Mouse (Mus musculus) left cerebral cortex, postnatal 25 days (tissue): ENCODE results near the gene Gm572. TPM values are rescaled to one million over a fixed set of nuclear protein-coding genes. Genes with fewer than 3 reads are reported as not detected.
A peak's percentile ranks its signal among the peaks of the same experiment; 100 is the strongest.

Experiments used
- DNase-seq, 2 experiments: peaks; one replicate each; pipeline ENCODE4 v3.0.0; 2022; ENCODE audit warnings: low spot score in 2 of 2, mixed read lengths in 1 of 2
- intact Hi-C: fragments of 180-260 bp; cut with DNase I; formaldehyde crosslinking; loops from one replicate; pipeline ENCODE4 v1.15.1; 2025
- total RNA-seq, 2 experiments: library from RNA; stranded (reverse); gene quantifications; 2 replicates each; pipeline ENCODE4 v1.2.3; 2021

Gm572 gene
- total RNA-seq, 2 experiments from 2014 or later: not detected

GRCm38 (mm10) chr4:148657776-148658175, 14.7 kb downstream of the Gm572 start:
- intact Hi-C loops: no loop called here
- DNase-seq: no peak

- intact Hi-C loops: no loop called here
- DNase-seq: no peak
These were observed 17.1 kb downstream of the Gm572 start for GRCm38 (mm10) chr4:148660174-148660573.

GRCm38 (mm10) chr4:148662168-148662965, 19.2 kb downstream of the Gm572 start:
- intact Hi-C loops: no loop called here
- DNase-seq: peak; percentile 48 to 50

GRCm38 (mm10) chr4:148663326-148663725, 20.2 kb downstream of the Gm572 start:
- no peak for DNase-seq
- intact Hi-C loops: no loop called here

DNA sequence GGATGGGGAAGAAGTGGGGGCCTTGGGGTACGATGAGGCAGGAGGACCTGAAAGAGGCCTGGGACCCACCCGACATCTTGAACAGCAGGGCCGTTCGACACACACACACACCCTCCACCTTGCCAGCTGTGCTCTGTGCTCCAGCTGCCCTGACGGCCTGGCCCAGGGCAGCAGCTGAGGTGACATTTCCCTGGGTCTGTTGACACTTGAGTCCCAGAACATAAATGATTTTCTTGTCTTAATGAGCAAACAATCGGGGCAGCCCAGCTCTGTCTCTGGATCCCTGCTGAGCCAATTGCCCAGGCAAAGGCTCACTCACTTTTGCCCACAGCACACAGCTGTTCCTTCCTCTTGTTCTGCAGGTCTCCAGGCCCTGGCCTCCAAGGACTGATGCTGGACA, 20.9 kb downstream of the Gm572 start:
- DNase-seq: no peak
- intact Hi-C loops: no loop called here

- DNase-seq: peak in 1 of 2 experiments; percentile 20
- intact Hi-C loops: no loop called here
These were observed 24.1 kb downstream of the Gm572 start for GRCm38 (mm10) chr4:148667006-148667755.

DNA sequence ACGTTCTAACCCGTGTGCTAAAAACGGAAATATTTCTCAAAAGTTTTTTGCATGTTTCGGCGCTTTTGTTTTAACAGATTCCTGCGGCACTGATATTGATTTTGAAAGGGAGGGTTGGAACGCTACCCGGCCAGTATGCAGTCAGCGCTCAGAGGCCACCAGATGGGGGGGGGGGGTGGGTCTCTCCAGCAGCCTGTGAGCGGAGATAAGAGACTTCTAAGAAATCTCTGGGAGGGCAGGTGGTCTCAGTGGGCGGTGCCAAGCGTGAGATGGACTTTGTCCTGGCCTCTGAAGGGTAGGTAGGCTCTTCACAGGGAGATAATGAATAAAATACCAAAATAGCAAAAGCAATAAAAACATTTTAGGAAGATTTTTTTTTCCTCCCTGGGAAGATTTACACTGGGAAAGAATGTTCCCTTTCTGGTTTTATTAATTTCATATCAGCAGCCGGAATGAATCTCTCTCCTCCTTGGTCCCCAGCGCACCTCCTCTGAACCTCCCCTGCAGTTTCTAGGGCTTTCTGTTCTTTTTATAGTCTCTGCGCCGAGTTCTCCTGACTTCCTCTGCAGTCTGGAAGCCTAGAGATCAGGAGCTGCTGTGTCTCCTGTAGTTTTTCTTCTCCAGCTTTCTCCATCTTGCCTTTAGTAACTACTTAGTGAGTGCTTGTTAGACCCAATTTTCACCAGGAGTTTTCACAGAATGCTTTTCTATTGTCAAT, 28.3 kb downstream of the Gm572 start:
- DNase-seq: peak in 1 of 2 experiments; percentile 50
- intact Hi-C loops: no loop called here

DNA sequence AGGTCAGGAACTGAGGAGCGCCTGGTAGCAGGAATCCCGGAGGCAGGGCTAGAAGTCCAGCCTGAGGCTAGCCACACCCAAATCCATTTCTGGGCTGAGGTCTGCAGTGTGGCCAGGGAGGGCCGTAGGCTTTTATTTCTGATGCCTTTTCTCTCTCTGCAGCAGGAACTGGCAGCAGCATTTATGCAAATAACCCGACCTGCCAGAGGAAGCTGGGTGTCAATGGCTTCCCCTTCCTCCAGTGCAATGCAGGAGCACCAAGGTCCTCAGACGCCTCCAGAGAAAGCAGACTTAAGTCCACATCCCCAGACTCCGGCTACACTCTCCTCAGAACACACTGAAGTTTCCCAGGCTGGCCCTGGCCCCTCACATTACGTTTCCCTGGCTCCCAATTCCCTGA, 31.9 kb downstream of the Gm572 start:
- intact Hi-C loops: no loop called here
- DNase-seq: no peak

DNA sequence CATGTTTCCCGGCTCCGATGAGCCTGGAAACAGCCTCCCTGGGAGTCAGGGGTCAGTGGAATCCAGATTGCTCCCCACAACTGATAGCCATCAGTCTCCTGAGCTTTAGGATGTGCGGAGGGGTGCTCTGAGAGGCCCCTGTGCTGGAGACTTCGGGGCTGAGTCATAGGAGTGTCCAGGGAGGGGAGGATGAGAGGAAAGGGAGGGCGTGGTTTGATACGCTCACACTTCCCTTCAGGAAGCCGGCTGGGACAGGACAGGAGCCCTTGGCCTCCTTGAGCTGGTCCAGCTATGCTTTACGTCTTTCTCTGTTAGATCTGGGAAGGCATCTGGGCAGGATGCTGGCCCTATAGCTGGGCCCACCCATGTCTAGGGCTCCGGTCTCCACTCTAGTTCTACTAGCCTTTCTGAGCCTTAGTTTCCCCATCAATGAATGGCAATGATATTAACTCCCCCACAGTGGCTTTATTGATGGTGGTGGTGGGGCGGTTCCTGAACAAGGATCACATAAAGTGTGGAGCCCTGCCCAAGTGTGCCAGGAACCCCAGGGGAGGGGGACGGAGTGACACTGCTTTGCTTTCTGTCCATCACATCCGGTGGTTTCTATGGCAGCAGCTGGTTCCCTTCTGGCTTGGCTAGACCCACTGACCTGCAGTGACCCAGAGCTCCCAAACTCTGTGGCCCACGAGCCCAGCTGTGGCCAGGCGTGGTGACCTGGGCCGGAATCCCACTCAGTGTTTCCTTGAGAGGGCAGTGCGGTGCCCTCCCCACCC, 33.3 kb downstream of the Gm572 start:
- DNase-seq: no peak

GRCm38 (mm10) chr4:148676961-148677637, 34.0 kb downstream of the Gm572 start:
- intact Hi-C loops: no loop called here
- no peak for DNase-seq

More for the DNA sequence above, 33.3 kb downstream of the Gm572 start:
- intact Hi-C loops: no loop called here

DNA sequence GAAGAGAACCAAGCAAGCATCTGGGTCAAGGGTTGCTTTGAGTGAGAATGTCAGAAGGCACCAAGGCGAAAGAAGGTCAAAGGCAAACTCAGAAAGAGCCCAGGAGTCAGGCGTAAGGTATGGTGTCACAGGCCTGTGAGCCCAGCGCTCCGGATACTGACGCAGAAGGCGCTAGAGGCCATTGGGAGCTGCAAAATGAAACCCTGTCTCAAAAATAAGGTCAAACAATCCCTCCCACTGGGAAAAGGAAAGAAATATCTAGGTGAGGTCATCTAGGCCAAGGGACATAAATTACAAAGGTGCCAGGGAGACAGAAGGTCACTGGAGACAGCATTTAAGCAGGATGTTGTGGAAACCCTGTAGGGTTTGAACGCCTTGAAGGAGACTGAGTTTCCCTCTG, 35.0 kb downstream of the Gm572 start:
- no peak for DNase-seq
- intact Hi-C loops: no loop called here

DNA sequence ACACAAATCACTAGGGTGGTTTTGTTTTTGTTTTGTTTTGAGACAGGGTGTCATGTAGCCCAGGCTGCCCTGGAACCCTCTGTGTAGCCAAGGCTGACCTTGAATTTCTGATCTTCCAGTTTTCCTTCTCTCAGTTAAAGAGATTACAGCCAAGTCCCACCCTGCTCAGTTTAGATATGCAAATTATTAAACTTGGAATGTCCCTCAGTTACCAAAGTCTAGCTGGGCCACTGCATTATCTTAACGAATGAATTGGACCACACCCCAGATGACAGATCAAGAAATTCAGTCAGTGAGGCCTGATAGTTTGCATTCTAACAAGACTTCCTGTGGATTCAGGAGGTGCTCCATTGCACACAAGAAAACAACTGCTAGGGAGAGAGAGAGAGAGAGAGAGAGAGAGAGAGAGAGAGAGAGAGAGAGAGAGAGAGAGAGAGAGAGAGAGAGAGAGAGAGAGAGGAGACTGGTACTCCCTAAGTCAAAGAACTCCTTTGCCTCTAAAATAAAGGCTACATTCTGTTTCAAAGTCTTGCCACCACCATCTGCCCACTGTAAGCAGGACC, 37.5 kb downstream of the Gm572 start:
- no peak for DNase-seq
- intact Hi-C loops: loop anchor here (1.0 kb wide), 1 partner anchor 396 kb away; no protein-coding TSS in a partner anchor

- intact Hi-C loops: loop anchor here (1.0 kb wide), 1 partner anchor 395 kb away; no protein-coding TSS in a partner anchor
These were observed 38.3 kb downstream of the Gm572 start for GRCm38 (mm10) chr4:148681429-148681828.

GRCm38 (mm10) chr4:148682961-148683360, 39.8 kb downstream of the Gm572 start:
- intact Hi-C loops: no loop called here
- no peak for DNase-seq

More at GRCm38 (mm10) chr4:148681429-148681828, 38.3 kb downstream of the Gm572 start:
- peak; percentile 24 to 31 for DNase-seq

DNA sequence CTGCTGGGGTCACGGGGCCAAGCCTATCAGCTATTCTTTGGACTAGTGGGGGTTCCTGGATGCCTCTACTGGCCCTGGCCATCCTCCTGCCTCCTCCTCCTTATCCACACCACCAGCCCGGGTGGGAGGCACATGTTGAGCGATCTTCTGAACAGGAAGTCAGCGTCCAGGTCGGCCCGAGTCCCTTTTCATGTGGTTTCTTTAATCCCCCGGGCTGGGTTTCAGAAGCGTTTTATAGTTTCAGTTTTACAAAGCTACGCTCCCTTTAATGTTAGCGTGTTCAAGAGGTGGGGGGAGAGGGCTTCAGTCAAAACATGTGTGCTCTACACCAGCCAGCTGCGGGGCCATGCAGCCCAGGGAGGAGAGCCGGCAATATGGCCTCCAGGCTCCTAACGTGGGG, 40.4 kb downstream of the Gm572 start:
- intact Hi-C loops: no loop called here
- DNase-seq: no peak

DNA sequence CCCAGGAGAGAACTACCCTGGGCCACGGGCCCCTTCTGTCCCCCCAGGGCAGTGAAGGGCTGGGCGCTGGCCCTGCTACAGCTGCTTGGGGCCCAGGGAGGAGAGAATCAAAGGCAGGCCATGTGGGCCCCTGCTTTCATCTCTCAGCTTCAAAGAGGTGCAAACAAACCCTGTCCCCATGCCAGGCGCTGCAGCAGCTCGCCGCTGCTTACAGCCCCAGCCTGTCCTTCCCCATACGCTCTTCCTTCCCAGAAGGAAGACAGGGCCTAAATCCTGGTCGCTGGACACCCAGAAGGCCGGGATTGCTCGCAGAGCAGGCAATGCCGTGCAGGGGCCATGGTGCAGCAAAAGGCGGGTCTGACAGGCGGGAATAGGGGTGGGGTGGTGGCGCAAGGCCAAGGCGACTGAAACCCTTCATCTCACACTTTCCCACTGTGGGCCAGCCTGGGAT, 43.4 kb downstream of the Gm572 start:
- intact Hi-C loops: no loop called here
- no peak for DNase-seq

GRCm38 (mm10) chr4:148688091-148688490, 45.0 kb downstream of the Gm572 start:
- DNase-seq: no peak
- intact Hi-C loops: no loop called here

GRCm38 (mm10) chr4:148691185-148691584, 48.1 kb downstream of the Gm572 start:
- no peak for DNase-seq
- intact Hi-C loops: no loop called here
